Mouse (Mus musculus) lung, postnatal 14 days (tissue): ENCODE measurements around the gene Olfr1382.
"Not testable (repeated sequence)": the region's sequence is repeated elsewhere in the genome, so short reads cannot be mapped to it uniquely, and the experiment has no call there.

Experiments used
- DNase-seq: peaks from one replicate; pipeline ENCODE4 v3.0.0; 2021

Olfr1382 gene

GRCm38 (mm10) chr11:49527947-49528346 lies at the start of gene Olfr1382:
Gene Olfr1382, plus strand, starts transcription at chr11:49528247.
- DNase-seq = no peak

GRCm38 (mm10) chr11:49485973-49486372 lies 42.1 kb upstream of the Olfr1382 start:
- no peak for DNase-seq

- not testable (repeated sequence) for DNase-seq
Observed at GRCm38 (mm10) chr11:49488770-49489169, 39.3 kb upstream of the Olfr1382 start, which contains the start of gene Olfr1385. Gene Olfr1385, plus strand, starts transcription at chr11:49489070.

GRCm38 (mm10) chr11:49518086-49518485 lies 10.0 kb upstream of the Olfr1382 start:
- no peak for DNase-seq

GRCm38 (mm10) chr11:49519348-49519747 lies 8.7 kb upstream of the Olfr1382 start, which contains the start of gene Olfr1383:
Gene Olfr1383, plus strand, starts transcription at chr11:49519648.
- no peak for DNase-seq

- DNase-seq = no peak
Observed at GRCm38 (mm10) chr11:49532761-49533160, 4.7 kb downstream of the Olfr1382 start.

GRCm38 (mm10) chr11:49536631-49537030 lies 8.6 kb downstream of the Olfr1382 start:
- not testable (repeated sequence) for DNase-seq

GRCm38 (mm10) chr11:49543149-49543548 lies 15.1 kb downstream of the Olfr1382 start, which contains the start of gene Olfr1381:
Gene Olfr1381, plus strand, starts transcription at chr11:49543449.
- DNase-seq = not testable (repeated sequence)

GRCm38 (mm10) chr11:49554033-49554432 lies 26.0 kb downstream of the Olfr1382 start:
- DNase-seq = not testable (repeated sequence)

GRCm38 (mm10) chr11:49556578-49556977 lies 28.5 kb downstream of the Olfr1382 start, which contains the start of gene Olfr1380:
Gene Olfr1380, plus strand, starts transcription at chr11:49556878.
- DNase-seq = not testable (repeated sequence)

- not testable (repeated sequence) for DNase-seq
Observed at GRCm38 (mm10) chr11:49575054-49575453, 47.0 kb downstream of the Olfr1382 start.

GRCm38 (mm10) chr11:49580452-49580851 lies 52.4 kb downstream of the Olfr1382 start:
- DNase-seq = not testable (repeated sequence)
